Mouse (Mus musculus) kidney, adult 2 months (tissue): ENCODE data around the gene Spc25. TPM values are rescaled to one million over a fixed set of nuclear protein-coding genes. Genes with fewer than 3 reads are reported as not detected.

Experiments
- DNase-seq: peaks from one replicate; pipeline ENCODE4 v3.0.0; 2021
- H3K27ac ChIP-seq: fragments of 200-500 bp; 2 replicates; pipeline ENCODE4 v1.5.1; 2012; ENCODE audit warnings: low read depth, low read length, control low read depth, inconsistent platforms; ENCODE audit not compliant: insufficient read depth
- H3K27me3 ChIP-seq: fragments of 200-500 bp; replicated peaks from 2 replicates; pipeline ENCODE4 v1.6.1; 2012; ENCODE audit warnings: mild to moderate bottlenecking, moderate library complexity, low read length, inconsistent platforms; ENCODE audit not compliant: control insufficient read depth, insufficient read depth
- H3K36me3 ChIP-seq: fragments of 200-500 bp; 2 replicates; pipeline ENCODE4 v1.6.1; 2012; ENCODE audit warnings: mild to moderate bottlenecking, moderate library complexity, low read length, inconsistent platforms; ENCODE audit not compliant: control insufficient read depth, insufficient read depth
- H3K4me1 ChIP-seq: fragments of 200-500 bp; 2 replicates; pipeline ENCODE4 v1.6.1; 2011; ENCODE audit warnings: low read length; ENCODE audit not compliant: control insufficient read depth, insufficient read depth
- H3K4me3 ChIP-seq: fragments of 200-500 bp; 2 replicates; pipeline ENCODE4 v1.5.1; 2011; ENCODE audit warnings: mild to moderate bottlenecking, low read depth, low read length, control low read depth; ENCODE audit not compliant: insufficient read depth
- CTCF ChIP-seq: fragments of 200-500 bp; conservative IDR thresholded peaks from 2 replicates; pipeline ENCODE4 v1.5.1; 2011; ENCODE audit warnings: low read depth, mild to moderate bottlenecking, control low read depth, low read length, moderate library complexity, mixed read lengths; ENCODE audit not compliant: insufficient read depth, insufficient read length
- POLR2A ChIP-seq: fragments of 200-500 bp; IDR thresholded peaks from one replicate; pipeline ENCODE4 v1.6.1; 2011; ENCODE audit warnings: low read depth, low read length, control low read depth
- WGBS: fragments of 180-500 bp; shearing (Covaris S2); methylation state at CpG from one replicate; pipeline ENCODE4 v1.1.7; 2018; 5-methylcytosine and 5-hydroxymethylcytosine counted together
- polyA plus RNA-seq: library from polyadenylated mRNA; depleted of rRNA; stranded (reverse); fragments of >200 nt; gene quantifications from 2 replicates; pipeline ENCODE4 v1.2.3, GENCODE M21; 2012; rRNA removed

Gene Spc25
- 7.3 and 9.3 TPM in 2 replicates for polyA plus RNA-seq

DNA sequence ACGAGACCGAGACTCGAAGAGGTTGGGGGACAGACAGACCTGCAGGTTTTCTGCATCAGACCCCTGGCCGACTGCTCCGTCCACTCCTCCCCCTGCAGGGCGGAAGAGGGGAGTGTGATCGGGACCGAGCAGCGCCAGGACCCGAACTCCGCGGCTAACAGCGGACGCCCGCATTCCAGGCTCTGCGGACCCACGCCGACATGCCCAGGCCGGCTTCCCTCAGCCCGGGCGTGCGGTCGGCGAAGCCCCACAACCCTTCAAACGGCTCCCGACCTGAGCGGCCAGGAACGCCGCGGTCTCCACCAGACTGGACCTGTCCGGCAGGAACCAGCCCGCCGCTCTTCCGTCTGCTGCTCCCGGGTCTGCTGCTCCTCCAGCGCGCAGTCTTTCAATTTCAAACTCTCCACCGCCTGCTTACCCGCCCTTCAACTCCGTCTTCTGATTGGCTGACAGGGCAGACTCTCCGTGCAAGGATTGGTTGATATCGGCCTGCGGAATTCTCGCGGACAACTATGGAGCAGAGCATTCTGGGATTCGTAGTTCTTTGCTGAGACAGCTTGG is at the start of gene Spc25:
Gene Spc25 (minus strand): TSS at position 404 of the 561 bp plus-strand sequence.
- peaks cover 3% of the 10 kb centered on the region; the same call in 1 of the 2 replicates for H3K4me1 ChIP-seq
- no peaks in the 10 kb centered on the region for H3K36me3 ChIP-seq
- peak within 1 kb of the TSS; percentile 61 for H3K4me3 ChIP-seq
- peak within 1 kb of the TSS; percentile 41 for H3K27ac ChIP-seq
- H3K27me3 ChIP-seq, result no peaks in the 10 kb centered on the region
- peak; percentile 98 for DNase-seq
- TF ChIP-seq CTCF (0 out of 2 replicates have a peak, but pooled peaks have one; percentile 10), POLR2A (no peak)
- WGBS, result under 1% methylated on average over 46 of the region's 46 CpGs

DNA sequence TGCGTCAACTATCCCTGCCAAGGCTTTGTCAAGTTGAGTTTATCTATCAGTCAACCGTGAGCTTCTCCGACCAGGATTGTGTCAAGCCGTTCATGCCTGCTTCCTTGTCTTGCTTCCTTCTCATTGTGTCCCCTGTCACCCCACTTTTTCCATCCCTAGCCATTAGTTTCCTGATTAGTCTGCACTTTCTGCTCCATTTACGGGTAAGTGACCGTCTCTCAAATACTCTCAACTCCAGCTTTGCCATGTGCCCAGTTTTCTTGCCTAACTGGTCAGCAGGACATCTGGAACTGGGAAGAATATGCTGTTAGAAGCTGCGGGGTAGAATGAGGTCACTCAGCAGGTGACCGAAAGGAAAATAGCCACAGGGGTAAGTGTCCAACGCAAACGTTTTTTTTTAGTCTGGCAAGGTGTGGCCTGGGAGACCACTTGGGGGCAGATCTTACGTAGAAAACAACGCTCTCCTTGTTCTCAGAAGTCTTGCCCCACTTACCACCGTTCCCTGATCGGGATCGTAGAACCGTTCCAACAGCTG is 42.3 kb upstream of the Spc25 start:
- no peak for TF ChIP-seq CTCF
- no peak for TF ChIP-seq POLR2A
- Histone ChIP-seq H3K27me3 (no peaks in the 10 kb centered on the region), H3K4me3 (no peak overlapping the region), H3K36me3 (no peaks in the 10 kb centered on the region), H3K4me1 (no peaks in the 10 kb centered on the region; the same call in 1 of the 2 replicates), H3K27ac (no peak overlapping the region)
- no peak for DNase-seq
- WGBS, result 57% methylated on average over 16 of the region's 16 CpGs

- Histone ChIP-seq H3K4me3 (no peak overlapping the region), H3K27ac (no peak overlapping the region), H3K4me1 (no peaks in the 10 kb centered on the region; the same call in 1 of the 2 replicates), H3K36me3 (no peaks in the 10 kb centered on the region), H3K27me3 (no peaks in the 10 kb centered on the region)
- DNase-seq, result no peak
- TF ChIP-seq POLR2A, result no peak
- TF ChIP-seq CTCF, result no peak
- 96% methylated on average over 1 of the region's 1 CpGs for WGBS
These were observed 41.1 kb upstream of the Spc25 start for GRCm38 (mm10) chr2:69247081-69247480.

- no peak for TF ChIP-seq CTCF
- no peak for TF ChIP-seq POLR2A
- no peaks in the 10 kb centered on the region; the same call in 1 of the 2 replicates for H3K4me1 ChIP-seq
- DNase-seq, result no peak
- H3K27me3 ChIP-seq, result no peaks in the 10 kb centered on the region
- H3K4me3 ChIP-seq, result no peak overlapping the region
- H3K36me3 ChIP-seq, result no peaks in the 10 kb centered on the region
- no peak overlapping the region for H3K27ac ChIP-seq
- 64% methylated on average over 2 of the region's 2 CpGs for WGBS
These were observed 38.9 kb upstream of the Spc25 start for GRCm38 (mm10) chr2:69244924-69245323.

- DNase-seq, result no peak
- TF ChIP-seq POLR2A, result no peak
- Histone ChIP-seq H3K4me3 (no peak overlapping the region), H3K36me3 (no peaks in the 10 kb centered on the region), H3K27me3 (no peaks in the 10 kb centered on the region), H3K27ac (no peak overlapping the region), H3K4me1 (no peaks in the 10 kb centered on the region)
- 42% methylated on average over 9 of the region's 9 CpGs for WGBS
These were observed 33.3 kb upstream of the Spc25 start for GRCm38 (mm10) chr2:69239315-69239714.

GRCm38 (mm10) chr2:69234976-69235678 is 29.1 kb upstream of the Spc25 start:
- Histone ChIP-seq H3K27ac (no peak overlapping the region), H3K4me1 (no peaks in the 10 kb centered on the region; the same call in 1 of the 2 replicates), H3K27me3 (no peaks in the 10 kb centered on the region), H3K36me3 (no peaks in the 10 kb centered on the region), H3K4me3 (no peak overlapping the region)
- no peak for TF ChIP-seq CTCF
- TF ChIP-seq POLR2A, result no peak
- 62% methylated on average over 5 of the region's 5 CpGs for WGBS
- DNase-seq, result no peak

DNA sequence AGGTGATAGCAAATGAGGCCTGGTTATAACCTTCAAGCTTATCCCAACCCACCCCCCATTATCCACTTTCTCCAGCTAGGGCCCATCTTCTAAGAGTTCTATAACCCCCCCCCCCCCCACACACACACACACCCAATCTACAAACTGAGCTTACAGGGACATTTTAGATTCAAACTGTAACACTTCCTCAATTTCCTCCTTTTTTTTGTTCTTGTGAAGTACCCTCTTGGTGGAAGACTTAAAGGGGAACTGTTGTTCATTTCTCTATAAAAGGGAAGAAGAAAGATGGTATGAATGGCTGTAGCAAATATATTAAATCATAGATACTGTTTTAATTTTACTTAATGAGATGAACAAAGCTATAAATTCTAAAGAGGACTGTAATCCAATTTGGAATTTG is 26.1 kb upstream of the Spc25 start:
- Histone ChIP-seq H3K4me3 (no peak overlapping the region), H3K36me3 (no peaks in the 10 kb centered on the region), H3K27me3 (no peaks in the 10 kb centered on the region), H3K4me1 (no peaks in the 10 kb centered on the region; the same call in 1 of the 2 replicates), H3K27ac (no peak overlapping the region)
- no peak for DNase-seq
- no peak for TF ChIP-seq POLR2A
- no peak for TF ChIP-seq CTCF
